Mouse (Mus musculus): ENCODE results near the gene Serpina3b. TPM values are rescaled to one million over a fixed set of nuclear protein-coding genes. Genes with fewer than 3 reads are reported as not detected.

The Serpina3b gene
- polyA plus RNA-seq, 1 experiment from 2014 or later: 0.10 TPM

DNA sequence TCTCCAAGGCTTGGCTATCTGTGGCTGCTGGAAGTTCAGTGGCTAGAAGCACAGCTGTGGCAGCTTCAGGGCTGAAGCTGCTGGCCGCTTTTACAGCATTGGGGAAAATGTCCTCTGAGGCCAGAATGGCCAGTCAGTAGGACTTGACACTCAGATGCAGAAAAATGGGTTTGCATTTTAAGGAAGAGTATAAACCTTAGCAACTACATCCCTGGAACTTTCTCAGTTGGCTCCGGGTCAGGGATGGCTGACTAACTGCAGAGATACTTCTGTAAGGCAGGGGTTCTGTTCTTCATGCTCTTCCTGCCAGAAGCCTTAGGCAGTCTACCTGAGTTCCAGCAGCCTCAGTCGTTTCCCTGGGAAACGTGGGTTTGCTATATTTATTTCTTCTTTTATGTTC lies 57.2 kb downstream of the Serpina3b start:
- H3K27ac ChIP-seq: no peak overlapping the region
- H3K36me3 ChIP-seq: no peaks in the 10 kb centered on the region
- H3K4me1 ChIP-seq: no peaks in the 10 kb centered on the region
- H3K27me3 ChIP-seq (replicated peaks): no peaks in the 10 kb centered on the region
- no peak overlapping the region for H3K4me3 ChIP-seq
- H3K4me2 ChIP-seq: no peak overlapping the region
- WGBS (ENCODE audit: insufficient replicate concordance): 65% methylated on average over 4 of the region's 4 CpGs
- ATAC-seq: no peak
- H3K9ac ChIP-seq: no peak overlapping the region
- H3K9me3 ChIP-seq (replicated peaks): no peaks in the 10 kb centered on the region

DNA sequence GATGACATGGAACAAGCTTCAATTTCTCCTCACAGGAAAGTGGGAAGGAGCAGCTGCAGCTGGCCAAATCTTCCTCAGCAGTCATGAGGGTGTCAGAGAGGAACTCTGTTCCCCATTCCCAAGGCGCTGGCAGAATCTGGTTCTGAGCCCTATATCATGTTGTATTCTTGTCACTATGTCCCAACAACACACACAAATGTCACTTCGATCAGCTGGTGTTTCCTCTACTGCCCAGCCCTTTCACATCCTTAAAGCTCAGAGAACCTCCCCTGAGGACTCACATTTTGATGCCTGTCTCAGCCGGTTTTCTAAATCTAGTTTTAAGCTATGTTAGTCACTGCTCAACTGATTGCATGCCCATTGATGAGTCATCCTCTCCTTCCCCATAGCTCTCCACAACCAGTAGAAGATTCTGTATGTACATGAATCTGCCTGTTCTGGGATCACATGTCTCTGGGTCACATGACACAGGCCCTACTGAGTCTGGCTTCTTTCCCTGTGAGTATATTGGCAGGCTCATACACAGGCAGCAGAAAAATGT lies 58.3 kb downstream of the Serpina3b start:
- Histone ChIP-seq H3K9ac (no peak overlapping the region), H3K4me1 (no peaks in the 10 kb centered on the region), H3K9me3 (replicated peaks) (no peaks in the 10 kb centered on the region), H3K4me2 (no peak overlapping the region), H3K27ac (no peak overlapping the region), H3K36me3 (no peaks in the 10 kb centered on the region), H3K27me3 (replicated peaks) (no peaks in the 10 kb centered on the region), H3K4me3 (no peak overlapping the region)
- WGBS (ENCODE audit: insufficient replicate concordance): 71% methylated on average over 3 of the region's 3 CpGs
- no peak for ATAC-seq

Other genes starting within 250 kb of the Serpina3b start
- 33.5 and 36.9 TPM in 2 replicates for gene Serpina1c, start 223.1 kb upstream of the Serpina3b start, polyA plus RNA-seq (2016; fragmentation: Nextera tagmentation; extraction: Ambion mirVana)
- gene Serpina1e, start 169.0 kb upstream of the Serpina3b start, polyA plus RNA-seq (2016; fragmentation: Nextera tagmentation; extraction: Ambion mirVana): 39.1 and 44.7 TPM in 2 replicates
- gene Serpina11, start 138.0 kb upstream of the Serpina3b start, polyA plus RNA-seq (2016; fragmentation: Nextera tagmentation; extraction: Ambion mirVana): 2.9 and 3.2 TPM in 2 replicates
- gene Serpina9, start 114.2 kb upstream of the Serpina3b start, polyA plus RNA-seq (2016; fragmentation: Nextera tagmentation; extraction: Ambion mirVana): not detected in 2 replicates
- not detected in 2 replicates for gene Serpina12, start 83.6 kb upstream of the Serpina3b start, polyA plus RNA-seq (2016; fragmentation: Nextera tagmentation; extraction: Ambion mirVana)
- not detected in 2 replicates for gene Serpina5, start 26.9 kb upstream of the Serpina3b start, polyA plus RNA-seq (2016; fragmentation: Nextera tagmentation; extraction: Ambion mirVana)
- not detected in 2 replicates for gene Serpina3a, start 15.3 kb upstream of the Serpina3b start, polyA plus RNA-seq (2016; fragmentation: Nextera tagmentation; extraction: Ambion mirVana)
- gene Serpina3c, start 25.9 kb downstream of the Serpina3b start, polyA plus RNA-seq (2016; fragmentation: Nextera tagmentation; extraction: Ambion mirVana): not detected in 2 replicates
- 0.06 and 0.20 TPM in 2 replicates for gene Serpina3f, start 86.5 kb downstream of the Serpina3b start, polyA plus RNA-seq (2016; fragmentation: Nextera tagmentation; extraction: Ambion mirVana)
- 1.3 and 1.9 TPM in 2 replicates for gene Serpina3g, start 108.2 kb downstream of the Serpina3b start, polyA plus RNA-seq (2016; fragmentation: Nextera tagmentation; extraction: Ambion mirVana)
- 0.10 and 0.15 TPM in 2 replicates for gene Serpina3i, start 135.1 kb downstream of the Serpina3b start, polyA plus RNA-seq (2016; fragmentation: Nextera tagmentation; extraction: Ambion mirVana)
- gene Serpina3j, start 186.6 kb downstream of the Serpina3b start, polyA plus RNA-seq (2016; fragmentation: Nextera tagmentation; extraction: Ambion mirVana): not detected in 2 replicates
- not detected in 2 replicates for gene Serpina3k, start 210.5 kb downstream of the Serpina3b start, polyA plus RNA-seq (2016; fragmentation: Nextera tagmentation; extraction: Ambion mirVana)
- gene Serpina3m, start 210.5 kb downstream of the Serpina3b start, polyA plus RNA-seq (2016; fragmentation: Nextera tagmentation; extraction: Ambion mirVana): 0.10 TPM in 1 of 2 replicates, not detected in the other